Mouse (Mus musculus) kidney, adult 11 months (tissue): ENCODE data around the gene Fat1.

Experiments
- DNase-seq: peaks from one replicate; pipeline ENCODE4 v3.0.0; 2022

Gene Fat1

DNA sequence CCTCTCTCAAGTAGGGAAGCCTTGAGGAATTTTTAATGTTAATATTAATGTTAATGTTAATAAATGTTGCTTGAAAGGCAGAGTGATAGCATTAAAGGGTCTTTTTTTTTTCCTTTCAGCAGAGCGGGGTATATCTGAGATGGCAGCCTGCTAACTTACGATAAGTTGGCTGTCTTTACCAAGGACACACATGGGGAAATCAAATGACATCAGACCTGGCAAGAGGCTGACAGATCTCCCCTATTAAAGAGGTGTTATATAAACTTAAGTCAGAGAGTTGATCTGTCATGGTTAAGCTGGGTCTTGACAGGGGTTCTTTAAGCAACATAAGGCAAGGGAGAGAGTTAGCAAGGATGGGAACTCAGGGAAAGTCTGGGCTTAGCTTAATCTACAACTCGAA is 145.6 kb downstream of the Fat1 start:
- DNase-seq = no peak

DNA sequence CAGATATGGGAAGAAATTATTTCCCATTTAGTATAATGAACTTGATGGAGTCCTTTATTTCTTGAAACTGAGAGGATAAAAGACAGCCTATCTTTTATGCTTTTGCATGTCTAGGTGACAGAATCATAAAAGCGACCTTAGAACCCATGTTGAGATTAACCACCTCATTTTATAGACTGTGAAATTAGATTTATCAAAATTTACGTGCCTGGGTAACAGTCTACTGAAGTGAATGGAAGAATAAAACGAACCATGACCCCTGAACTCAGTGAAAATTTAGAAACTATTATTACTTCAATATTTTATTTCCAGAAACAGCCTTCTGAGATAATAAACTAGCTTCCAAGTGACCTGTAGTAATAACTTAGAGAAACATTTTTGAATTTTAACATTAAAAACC is 158.4 kb downstream of the Fat1 start:
- no peak for DNase-seq
